Mouse (Mus musculus) hindbrain, postnatal 0 days (tissue): ENCODE measurements at regions not wholly inside any gene's neighbourhood (a gene's known extent, or its start where the extent isn't known, plus 50 kb on each side); places are given as distances from the start of the nearest gene placed in this dataset.

ENCODE experiments used
- ATAC-seq: fragments of 200-750 bp; cut with Nextera tagmentation; 2 replicates; pipeline ENCODE4 v1.8.0; 2017; ENCODE audit warnings: mild to moderate bottlenecking, moderate TSS enrichment, moderate library complexity
- DNase-seq: peaks from one replicate; pipeline ENCODE4 v3.0.0-alpha.2; 2015; ENCODE audit warnings: low spot score
- H3K27ac ChIP-seq: fragments of 300-500 bp; sonication (generic); 2 replicates; pipeline ENCODE4 v1.5.1; 2014; ENCODE audit warnings: mild to moderate bottlenecking
- H3K27me3 ChIP-seq: fragments of 300-500 bp; sonication (generic); 2 replicates; pipeline ENCODE4 v1.6.1; 2014; ENCODE audit warnings: low read length, mixed read lengths; ENCODE audit not compliant: insufficient read depth
- H3K36me3 ChIP-seq: fragments of 300-500 bp; sonication (generic); 2 replicates; pipeline ENCODE4 v1.6.1; 2014; ENCODE audit warnings: low read length, mixed read lengths; ENCODE audit not compliant: insufficient read depth
- H3K4me1 ChIP-seq: fragments of 300-500 bp; sonication (generic); 2 replicates; pipeline ENCODE4 v1.6.1; 2014; ENCODE audit warnings: antibody characterized with exemption, low read length, mixed read lengths; ENCODE audit not compliant: insufficient read depth
- H3K4me2 ChIP-seq: fragments of 300-500 bp; sonication (generic); 2 replicates; pipeline ENCODE4 v1.6.1; 2014; ENCODE audit warnings: low read depth, mild to moderate bottlenecking, low read length, moderate library complexity, mixed read lengths
- H3K4me3 ChIP-seq: fragments of 300-500 bp; sonication (generic); 2 replicates; pipeline ENCODE4 v1.5.1; 2014; ENCODE audit warnings: low read length
- H3K9ac ChIP-seq: fragments of 300-500 bp; sonication (generic); replicated peaks from 2 replicates; pipeline ENCODE4 v1.6.1; 2014; ENCODE audit warnings: mild to moderate bottlenecking, low read length, moderate library complexity, mixed read lengths
- H3K9me3 ChIP-seq: fragments of 300-500 bp; sonication (generic); 2 replicates; pipeline ENCODE4 v1.6.1; 2016; ENCODE audit warnings: low read length, mixed read lengths
- CTCF ChIP-seq: IDR thresholded peaks from 2 replicates; pipeline ENCODE4 v1.5.1; 2016; ENCODE audit warnings: antibody characterized with exemption, control low read depth, low read depth
- WGBS: fragments of 180-500 bp; shearing (Covaris S2); extraction: QIAGEN DNeasy Blood & Tissue Kit; methylation state at CpG from one replicate; pipeline ENCODE4 v1.1.7; 2014; 5-methylcytosine and 5-hydroxymethylcytosine counted together

- DNase-seq (no peak), ATAC-seq (no peak)
- no peaks in the 10 kb centered on the region for H3K4me1 ChIP-seq
- no peak overlapping the region for H3K4me3 ChIP-seq
- no peak overlapping the region for H3K9ac ChIP-seq
- no peak for TF ChIP-seq CTCF
- H3K9me3 ChIP-seq: no peaks in the 10 kb centered on the region
- H3K4me2 ChIP-seq: no peak overlapping the region
- H3K27me3 ChIP-seq: no peaks in the 10 kb centered on the region
- WGBS: 86% methylated on average over 2 of the region's 2 CpGs
- no peaks in the 10 kb centered on the region for H3K36me3 ChIP-seq
- H3K27ac ChIP-seq: no peak overlapping the region
These were observed 996.4 kb upstream of the Slit2 start for GRCm38 (mm10) chr5:46986519-46986918.

- 0 out of 2 replicates have a peak, but pooled peaks have one; percentile 4 for TF ChIP-seq CTCF
- Histone ChIP-seq H3K27me3 (no peaks in the 10 kb centered on the region), H3K27ac (no peak overlapping the region), H3K4me1 (no peaks in the 10 kb centered on the region), H3K9me3 (no peaks in the 10 kb centered on the region), H3K36me3 (no peaks in the 10 kb centered on the region), H3K9ac (no peak overlapping the region), H3K4me3 (no peak overlapping the region), H3K4me2 (no peak overlapping the region)
- WGBS: 75% methylated on average over 2 of the region's 2 CpGs
- ATAC-seq (no peak), DNase-seq (peak; percentile 43)
These were observed 1002.6 kb upstream of the Slit2 start for GRCm38 (mm10) chr5:46980326-46980725.

- TF ChIP-seq CTCF: no peak
- 89% methylated on average over 5 of the region's 5 CpGs for WGBS
- ATAC-seq: no peak
- H3K9ac ChIP-seq: no peak overlapping the region
- no peak overlapping the region for H3K27ac ChIP-seq
- DNase-seq: no peak
- H3K36me3 ChIP-seq: no peaks in the 10 kb centered on the region
- no peaks in the 10 kb centered on the region for H3K4me1 ChIP-seq
- H3K27me3 ChIP-seq: no peaks in the 10 kb centered on the region
- H3K4me3 ChIP-seq: no peak overlapping the region
- no peak overlapping the region for H3K4me2 ChIP-seq
- no peaks in the 10 kb centered on the region for H3K9me3 ChIP-seq
These were observed 1014.0 kb upstream of the Slit2 start for GRCm38 (mm10) chr5:46968870-46969436.

GRCm38 (mm10) chr5:46960749-46961148 lies 1022.2 kb upstream of the Slit2 start:
- DNase-seq: peak; percentile 31
- WGBS: 60% methylated on average over 2 of the region's 2 CpGs
- no peak overlapping the region for H3K4me2 ChIP-seq
- H3K27ac ChIP-seq: no peak overlapping the region
- ATAC-seq: no peak
- H3K9me3 ChIP-seq: no peaks in the 10 kb centered on the region
- no peak for TF ChIP-seq CTCF
- no peaks in the 10 kb centered on the region for H3K27me3 ChIP-seq
- H3K36me3 ChIP-seq: no peaks in the 10 kb centered on the region
- H3K4me1 ChIP-seq: no peaks in the 10 kb centered on the region
- no peak overlapping the region for H3K9ac ChIP-seq
- H3K4me3 ChIP-seq: no peak overlapping the region

GRCm38 (mm10) chr5:46926324-46926723 lies 1056.6 kb upstream of the Slit2 start:
- no peak for DNase-seq
- Histone ChIP-seq H3K36me3 (no peaks in the 10 kb centered on the region), H3K4me2 (no peak overlapping the region), H3K27ac (no peak overlapping the region), H3K9me3 (no peaks in the 10 kb centered on the region), H3K9ac (no peak overlapping the region), H3K4me1 (no peaks in the 10 kb centered on the region), H3K4me3 (no peak overlapping the region), H3K27me3 (no peaks in the 10 kb centered on the region)
- 91% methylated on average over 7 of the region's 7 CpGs for WGBS
- ATAC-seq: no peak
- no peak for TF ChIP-seq CTCF

GRCm38 (mm10) chr5:46901909-46902308 lies 1044.5 kb upstream of the Lcorl start:
- 69% methylated on average over 2 of the region's 2 CpGs for WGBS

GRCm38 (mm10) chr5:46894037-46894436 lies 1036.6 kb upstream of the Lcorl start:
- no peaks in the 10 kb centered on the region for H3K27me3 ChIP-seq
- no peak overlapping the region for H3K9ac ChIP-seq
- no peaks in the 10 kb centered on the region for H3K9me3 ChIP-seq
- 90% methylated on average over 2 of the region's 2 CpGs for WGBS
- H3K4me1 ChIP-seq: no peaks in the 10 kb centered on the region
- no peaks in the 10 kb centered on the region for H3K36me3 ChIP-seq
- no peak overlapping the region for H3K27ac ChIP-seq
- no peak for DNase-seq
- no peak for TF ChIP-seq CTCF
- no peak for ATAC-seq
- no peak overlapping the region for H3K4me2 ChIP-seq
- no peak overlapping the region for H3K4me3 ChIP-seq

More at GRCm38 (mm10) chr5:46901909-46902308, 1044.5 kb upstream of the Lcorl start:
- H3K9me3 ChIP-seq: no peaks in the 10 kb centered on the region
- no peaks in the 10 kb centered on the region for H3K4me1 ChIP-seq
- ATAC-seq (no peak), DNase-seq (peak; percentile 2)
- no peak overlapping the region for H3K4me2 ChIP-seq
- no peaks in the 10 kb centered on the region for H3K27me3 ChIP-seq
- no peak overlapping the region for H3K4me3 ChIP-seq
- no peak overlapping the region for H3K9ac ChIP-seq
- no peaks in the 10 kb centered on the region for H3K36me3 ChIP-seq
- H3K27ac ChIP-seq: no peak overlapping the region
- no peak for TF ChIP-seq CTCF
